Mouse (Mus musculus): ENCODE data around the gene Dennd1b. TPM values are rescaled to one million over a fixed set of nuclear protein-coding genes. Genes with fewer than 3 reads are reported as not detected.

Gene Dennd1b
- polyA plus RNA-seq, 1 experiment from 2014 or later = 13.0 TPM

GRCm38 (mm10) chr1:138937686-138938370 lies 25.4 kb upstream of the Dennd1b start:
- no peaks in the 10 kb centered on the region for H3K27me3 ChIP-seq
- WGBS = 63% methylated on average over 6 of the region's 6 CpGs
- ATAC-seq (replicated peaks; ENCODE audit: insufficient number of reproducible peaks, insufficient read depth, low FRiP score, low read depth) = no peak
- no peaks in the 10 kb centered on the region for H3K36me3 ChIP-seq
- H3K4me1 ChIP-seq (replicated peaks) = no peaks in the 10 kb centered on the region
- no peaks in the 10 kb centered on the region for H3K9me3 ChIP-seq (replicated peaks)
- no peak overlapping the region for H3K4me3 ChIP-seq
- H3K4me2 ChIP-seq = no peak overlapping the region
- no peak overlapping the region for H3K27ac ChIP-seq
- no peak overlapping the region for H3K9ac ChIP-seq

GRCm38 (mm10) chr1:138939579-138940139 lies 23.6 kb upstream of the Dennd1b start:
- no peak for ATAC-seq (replicated peaks; ENCODE audit: insufficient number of reproducible peaks, insufficient read depth, low FRiP score, low read depth)
- H3K27me3 ChIP-seq = no peaks in the 10 kb centered on the region
- no peaks in the 10 kb centered on the region for H3K36me3 ChIP-seq
- H3K4me1 ChIP-seq (replicated peaks) = no peaks in the 10 kb centered on the region
- H3K4me3 ChIP-seq = no peak overlapping the region
- WGBS = 56% methylated on average over 6 of the region's 6 CpGs
- H3K9ac ChIP-seq = no peak overlapping the region
- no peaks in the 10 kb centered on the region for H3K9me3 ChIP-seq (replicated peaks)
- H3K4me2 ChIP-seq = no peak overlapping the region
- H3K27ac ChIP-seq = no peak overlapping the region

- Histone ChIP-seq H3K4me2 (no peak overlapping the region), H3K4me1 (replicated peaks) (no peaks in the 10 kb centered on the region), H3K9ac (no peak overlapping the region), H3K27me3 (no peaks in the 10 kb centered on the region), H3K27ac (no peak overlapping the region), H3K36me3 (no peaks in the 10 kb centered on the region), H3K4me3 (no peak overlapping the region), H3K9me3 (replicated peaks) (no peaks in the 10 kb centered on the region)
- ATAC-seq (replicated peaks; ENCODE audit: insufficient number of reproducible peaks, insufficient read depth, low FRiP score, low read depth) = no peak
- 82% methylated on average over 8 of the region's 8 CpGs for WGBS
Observed at GRCm38 (mm10) chr1:138940407-138940806, 22.8 kb upstream of the Dennd1b start.

- Histone ChIP-seq H3K9ac (no peak overlapping the region), H3K27ac (no peak overlapping the region), H3K4me3 (no peak overlapping the region), H3K27me3 (no peaks in the 10 kb centered on the region), H3K36me3 (no peaks in the 10 kb centered on the region), H3K4me2 (no peak overlapping the region), H3K4me1 (replicated peaks) (no peaks in the 10 kb centered on the region), H3K9me3 (replicated peaks) (no peaks in the 10 kb centered on the region)
- no peak for ATAC-seq (replicated peaks; ENCODE audit: insufficient number of reproducible peaks, insufficient read depth, low FRiP score, low read depth)
Observed at GRCm38 (mm10) chr1:138952173-138952572, 11.1 kb upstream of the Dennd1b start.

GRCm38 (mm10) chr1:138954978-138955377 lies 8.3 kb upstream of the Dennd1b start:
- 68% methylated on average over 5 of the region's 5 CpGs for WGBS
- Histone ChIP-seq H3K4me3 (no peak overlapping the region), H3K27me3 (no peaks in the 10 kb centered on the region), H3K36me3 (no peaks in the 10 kb centered on the region), H3K27ac (no peak overlapping the region), H3K9ac (no peak overlapping the region), H3K9me3 (replicated peaks) (no peaks in the 10 kb centered on the region), H3K4me1 (replicated peaks) (no peaks in the 10 kb centered on the region), H3K4me2 (no peak overlapping the region)
- ATAC-seq (replicated peaks; ENCODE audit: insufficient number of reproducible peaks, insufficient read depth, low FRiP score, low read depth) = no peak

DNA sequence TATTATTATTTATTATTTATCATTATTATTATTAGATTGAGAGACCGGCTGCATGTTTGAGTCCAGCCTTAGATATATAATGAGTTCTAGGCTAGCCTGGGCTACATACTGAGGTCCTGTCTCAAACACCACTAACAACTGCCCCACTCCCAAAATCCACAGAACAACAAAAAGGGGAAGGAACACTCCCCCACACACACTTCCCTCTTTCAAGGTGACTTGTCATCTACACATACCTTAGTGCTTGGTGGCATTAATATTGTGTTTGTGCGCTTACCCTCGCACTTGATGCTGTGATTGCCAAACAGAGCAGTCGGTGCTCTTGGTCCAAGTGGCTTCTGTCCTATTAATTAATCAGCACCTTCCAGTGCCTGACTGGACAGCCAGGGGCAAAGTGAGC lies 7.8 kb upstream of the Dennd1b start:
- Histone ChIP-seq H3K27me3 (no peaks in the 10 kb centered on the region), H3K4me3 (no peak overlapping the region), H3K36me3 (no peaks in the 10 kb centered on the region), H3K4me1 (replicated peaks) (no peaks in the 10 kb centered on the region), H3K27ac (no peak overlapping the region), H3K9ac (no peak overlapping the region), H3K9me3 (replicated peaks) (no peaks in the 10 kb centered on the region), H3K4me2 (no peak overlapping the region)
- WGBS = 84% methylated on average over 4 of the region's 4 CpGs
- no peak for ATAC-seq (replicated peaks; ENCODE audit: insufficient number of reproducible peaks, insufficient read depth, low FRiP score, low read depth)

GRCm38 (mm10) chr1:138956511-138956910 lies 6.7 kb upstream of the Dennd1b start:
- H3K36me3 ChIP-seq = no peaks in the 10 kb centered on the region
- H3K9ac ChIP-seq = no peak overlapping the region
- H3K27ac ChIP-seq = no peak overlapping the region
- no peak overlapping the region for H3K4me3 ChIP-seq
- ATAC-seq (replicated peaks; ENCODE audit: insufficient number of reproducible peaks, insufficient read depth, low FRiP score, low read depth) = no peak
- H3K4me1 ChIP-seq (replicated peaks) = no peaks in the 10 kb centered on the region
- no peaks in the 10 kb centered on the region for H3K27me3 ChIP-seq
- no peaks in the 10 kb centered on the region for H3K9me3 ChIP-seq (replicated peaks)
- no peak overlapping the region for H3K4me2 ChIP-seq

- WGBS = 80% methylated on average over 4 of the region's 4 CpGs
- H3K27ac ChIP-seq = no peak overlapping the region
- H3K4me3 ChIP-seq = no peak overlapping the region
- no peak overlapping the region for H3K4me2 ChIP-seq
- H3K9me3 ChIP-seq (replicated peaks) = no peaks in the 10 kb centered on the region
- no peaks in the 10 kb centered on the region for H3K36me3 ChIP-seq
- no peaks in the 10 kb centered on the region for H3K4me1 ChIP-seq (replicated peaks)
- no peak overlapping the region for H3K9ac ChIP-seq
- ATAC-seq (replicated peaks; ENCODE audit: insufficient number of reproducible peaks, insufficient read depth, low FRiP score, low read depth) = no peak
- no peaks in the 10 kb centered on the region for H3K27me3 ChIP-seq
Observed at GRCm38 (mm10) chr1:138957111-138957510, 6.1 kb upstream of the Dennd1b start.

DNA sequence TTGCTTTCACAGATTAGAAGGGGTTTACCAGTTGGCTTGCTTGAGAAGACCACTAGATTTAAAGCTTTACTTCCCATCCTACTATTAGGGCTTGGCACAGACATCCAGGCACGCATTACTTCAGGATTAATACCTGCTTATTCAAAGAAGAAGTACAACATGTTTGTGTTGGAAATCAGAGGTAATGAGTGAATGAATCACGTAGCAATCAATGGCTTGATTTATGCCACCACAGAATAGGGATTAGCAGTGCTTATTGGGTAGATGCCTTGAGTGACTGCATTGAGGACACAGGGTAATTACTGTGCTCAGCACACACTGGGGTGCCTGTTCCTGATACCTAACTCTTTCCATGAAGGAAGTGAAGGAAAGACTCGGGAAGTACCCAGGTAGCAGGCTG lies 4.4 kb upstream of the Dennd1b start:
- 77% methylated on average over 3 of the region's 3 CpGs for WGBS
- Histone ChIP-seq H3K9ac (no peak overlapping the region), H3K4me2 (no peak overlapping the region), H3K27me3 (no peaks in the 10 kb centered on the region), H3K4me3 (no peak overlapping the region), H3K27ac (no peak overlapping the region), H3K9me3 (replicated peaks) (no peaks in the 10 kb centered on the region), H3K36me3 (no peaks in the 10 kb centered on the region), H3K4me1 (replicated peaks) (peaks cover 6% of the 10 kb centered on the region)
- ATAC-seq (replicated peaks; ENCODE audit: insufficient number of reproducible peaks, insufficient read depth, low FRiP score, low read depth) = no peak

- Histone ChIP-seq H3K9me3 (replicated peaks) (no peaks in the 10 kb centered on the region), H3K27ac (no peak overlapping the region), H3K4me3 (no peak overlapping the region), H3K9ac (no peak overlapping the region), H3K36me3 (no peaks in the 10 kb centered on the region), H3K4me2 (no peak overlapping the region), H3K4me1 (replicated peaks) (peaks cover 6% of the 10 kb centered on the region), H3K27me3 (no peaks in the 10 kb centered on the region)
- no peak for ATAC-seq (replicated peaks; ENCODE audit: insufficient number of reproducible peaks, insufficient read depth, low FRiP score, low read depth)
- 57% methylated on average over 4 of the region's 4 CpGs for WGBS
Observed at GRCm38 (mm10) chr1:138959903-138960483, 3.2 kb upstream of the Dennd1b start.

GRCm38 (mm10) chr1:138962266-138963101 lies 751 bp upstream of the Dennd1b start:
- H3K9me3 ChIP-seq (replicated peaks) = no peaks in the 10 kb centered on the region
- 46% methylated on average over 9 of the region's 9 CpGs for WGBS
- H3K27ac ChIP-seq = peak overlapping the region; percentile 95
- H3K27me3 ChIP-seq = no peaks in the 10 kb centered on the region
- peak overlapping the region; percentile 84 for H3K4me3 ChIP-seq
- no peaks in the 10 kb centered on the region for H3K36me3 ChIP-seq
- H3K4me1 ChIP-seq (replicated peaks) = peaks cover 21% of the 10 kb centered on the region
- peak overlapping the region; percentile 91 for H3K9ac ChIP-seq
- ATAC-seq (replicated peaks; ENCODE audit: insufficient number of reproducible peaks, insufficient read depth, low FRiP score, low read depth) = no peak
- H3K4me2 ChIP-seq = peak overlapping the region; percentile 79
